Mouse (Mus musculus) induced T-regulatory cell, adult 2 months (primary cell): ENCODE measurements at regions not wholly inside any gene's neighbourhood (a gene's known extent, or its start where the extent isn't known, plus 50 kb on each side); places are given as distances from the start of the nearest gene placed in this dataset.
"Not testable (repeated sequence)": the region's sequence is repeated elsewhere in the genome, so short reads cannot be mapped to it uniquely, and the experiment has no call there.

Source experiments
- DNase-seq: peaks from one replicate; pipeline ENCODE4 v3.0.0-alpha.2; 2012; ENCODE audit warnings: low read depth

DNA sequence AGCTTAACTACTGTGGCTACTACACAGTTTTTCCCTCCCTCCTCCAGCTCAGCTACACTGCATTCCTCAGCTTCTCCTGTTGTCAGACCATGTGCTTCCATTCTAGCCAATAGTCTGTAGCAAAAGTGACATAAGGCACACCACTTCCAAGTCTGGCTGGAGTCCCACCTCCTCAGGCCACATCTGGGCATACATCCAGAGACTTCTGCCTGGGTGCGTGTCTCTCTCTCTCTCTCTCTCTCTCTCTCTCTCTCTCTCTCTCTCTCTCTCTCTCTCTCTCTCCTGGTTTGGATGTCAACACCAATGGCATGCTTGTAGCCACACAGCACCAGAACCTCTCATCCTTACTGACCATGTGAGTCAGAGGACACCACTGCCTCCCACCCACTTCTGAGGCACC is 55.6 kb upstream of the Cdyl start:
- no peak for DNase-seq

GRCm38 (mm10) chr13:35604765-35605164 is 54.9 kb upstream of the Cdyl start:
- no peak for DNase-seq

DNA sequence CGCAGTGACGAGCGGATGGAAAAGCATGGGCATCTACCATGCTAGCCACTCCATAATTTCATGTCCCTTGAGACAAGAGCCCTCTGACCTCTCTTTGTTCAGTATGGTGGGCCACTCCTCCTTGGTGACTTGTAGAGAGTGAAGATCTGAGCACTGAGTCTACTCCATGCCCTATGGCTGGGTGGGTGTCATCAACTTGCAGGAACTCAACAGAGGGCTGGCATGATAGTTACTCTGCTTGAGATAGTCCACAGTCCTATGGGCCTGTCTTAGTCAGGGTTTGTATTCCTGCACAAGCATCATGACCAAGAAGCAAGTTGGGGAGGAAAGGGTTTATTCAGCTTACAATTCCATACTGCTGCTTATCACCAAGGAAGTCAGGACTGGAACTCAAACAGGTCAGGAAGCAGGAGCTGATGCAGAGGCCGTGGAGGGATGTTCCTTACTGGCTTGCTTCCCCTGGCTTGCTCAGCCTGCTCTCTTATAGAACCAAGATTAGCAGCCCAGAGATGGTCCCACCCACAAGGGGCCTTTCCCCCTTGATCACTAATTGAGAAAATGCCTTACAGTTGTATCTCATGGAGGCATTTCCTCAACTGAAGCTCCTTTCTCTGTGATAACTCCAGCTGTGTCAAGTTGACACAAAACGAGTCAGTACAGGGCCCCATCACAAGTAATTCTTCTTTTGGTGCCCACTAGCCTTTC is 52.6 kb upstream of the Cdyl start:
- DNase-seq: not testable (repeated sequence)

- no peak for DNase-seq
Observed at GRCm38 (mm10) chr13:35607710-35608109, 51.9 kb upstream of the Cdyl start.
